Mouse (Mus musculus): ENCODE measurements around the gene Myl3.
A peak's percentile ranks its signal among the peaks of the same experiment; 100 is the strongest.

Myl3 gene

DNA sequence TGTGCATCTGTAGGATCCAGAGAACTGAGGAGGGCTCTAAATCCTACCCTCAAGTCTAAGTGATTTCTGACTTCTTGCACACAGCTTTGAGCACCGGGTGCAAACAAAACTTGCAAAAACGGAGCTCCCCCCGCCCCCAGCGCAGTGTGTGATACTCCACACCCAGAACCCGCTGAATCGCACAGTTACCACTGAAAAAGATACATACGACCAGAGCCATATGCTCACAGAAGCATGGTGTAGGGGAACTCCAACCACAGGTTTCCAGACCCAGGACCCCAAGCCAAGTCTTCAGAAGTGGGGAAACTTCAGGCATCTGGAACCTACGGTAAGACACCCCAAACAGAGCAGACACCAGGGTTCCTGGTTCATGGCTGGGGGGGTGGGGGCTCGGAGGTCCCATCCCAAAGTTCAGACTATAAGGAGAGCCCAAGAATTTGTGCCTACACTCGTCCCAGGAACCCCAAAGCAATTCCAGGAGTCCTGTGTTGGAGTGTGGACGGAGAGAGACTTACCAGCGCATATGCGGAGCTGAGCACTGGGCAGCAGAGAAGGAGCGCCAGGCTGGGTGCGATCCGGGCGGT is at the start of gene Myl3:
Myl3 (plus strand) TSS at position 151 of the 584 bp plus-strand sequence.
- DNase-seq (ENCODE audit: low spot score in 2 of 2) = no peak

DNA sequence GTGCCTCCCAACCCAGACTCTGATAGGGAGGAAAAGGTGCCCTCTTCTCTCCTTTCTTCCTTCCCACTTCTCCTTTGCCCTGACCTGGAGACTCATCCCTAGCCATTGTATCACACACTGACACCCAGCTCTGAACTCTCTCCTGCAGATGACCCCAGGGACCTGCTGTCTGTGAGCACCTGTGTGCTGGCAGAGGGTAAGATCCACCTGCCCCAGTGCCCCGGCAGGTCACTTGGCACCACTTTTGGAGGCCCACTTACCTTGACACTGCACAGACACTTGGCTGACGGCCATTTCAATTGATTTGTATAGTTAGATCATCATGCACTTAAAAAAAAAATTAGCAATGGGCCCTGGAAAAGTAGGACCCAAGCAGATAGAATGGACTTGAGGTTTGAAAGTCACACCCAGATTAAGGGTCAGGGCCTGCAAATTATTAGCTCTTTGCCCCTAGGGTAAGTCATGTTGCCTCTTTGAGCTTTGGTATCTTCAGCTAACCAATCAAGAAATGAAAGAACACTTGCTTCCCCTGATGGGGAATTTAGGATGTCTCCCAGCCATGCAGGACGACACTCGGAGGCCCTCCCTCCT is 46.4 kb upstream of the Myl3 start:
- DNase-seq (ENCODE audit: low spot score in 2 of 2) = no peak

DNA sequence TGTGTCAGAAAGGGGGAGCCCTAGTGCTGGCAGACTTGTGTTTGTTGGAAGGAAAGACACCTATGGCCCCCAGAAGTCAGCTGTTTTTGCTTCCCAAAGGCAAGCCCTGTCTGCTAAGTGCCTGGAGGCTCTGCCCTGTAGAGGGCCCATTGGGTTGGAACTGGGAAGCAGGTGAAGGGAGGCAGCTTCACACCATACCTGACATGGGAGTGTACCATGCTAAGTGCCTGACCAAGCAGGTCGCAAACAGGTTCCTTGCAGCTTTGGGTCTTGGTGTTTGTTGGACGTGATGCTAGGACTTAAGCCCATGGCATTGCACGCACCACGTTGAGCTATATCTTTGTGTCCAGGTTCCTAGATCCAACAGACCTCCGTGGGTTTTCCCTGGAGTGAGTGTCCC is 45.2 kb upstream of the Myl3 start:
- no peak for DNase-seq (ENCODE audit: low spot score in 2 of 2)

DNA sequence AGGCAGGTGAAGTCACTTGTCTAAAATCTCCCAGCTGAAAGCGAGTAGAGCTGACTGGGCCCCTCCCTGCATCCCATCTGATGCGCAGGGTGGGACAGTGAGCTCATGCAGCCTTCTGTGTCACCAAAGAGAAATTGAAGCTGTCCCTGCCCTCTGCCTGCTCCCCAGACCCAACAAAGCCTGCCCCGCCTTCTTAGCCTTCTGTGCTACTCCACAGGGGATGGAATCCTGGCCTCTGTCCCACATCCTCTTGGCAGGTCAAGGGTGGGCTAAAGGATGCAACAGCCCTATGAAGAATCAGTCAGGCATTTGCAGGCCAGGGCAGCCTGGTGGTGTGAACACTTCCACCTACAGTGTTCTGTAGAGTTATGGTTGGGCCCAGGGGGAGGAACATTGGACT is 44.2 kb upstream of the Myl3 start:
- DNase-seq (ENCODE audit: low spot score in 2 of 2) = no peak

DNA sequence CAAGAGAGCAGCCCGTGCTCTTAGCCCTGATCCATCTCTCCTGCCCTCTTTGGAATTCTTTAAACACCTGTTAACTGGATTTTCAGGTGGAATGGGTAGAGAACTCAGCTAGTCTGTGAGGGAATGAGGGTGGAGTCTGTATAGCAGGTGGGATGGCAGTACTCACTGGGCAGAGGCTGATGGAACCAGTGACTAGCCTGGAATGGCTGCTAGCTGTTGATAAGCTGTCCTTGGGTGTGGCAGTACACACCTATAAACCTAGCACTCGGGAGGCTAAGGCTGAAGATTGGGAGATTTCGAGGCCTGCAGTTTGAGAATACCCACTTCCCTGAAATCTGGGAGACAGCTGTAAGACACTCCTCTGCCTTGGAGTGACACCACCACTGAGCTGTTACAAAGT is 42.1 kb upstream of the Myl3 start:
- DNase-seq (ENCODE audit: low spot score in 2 of 2) = no peak

DNA sequence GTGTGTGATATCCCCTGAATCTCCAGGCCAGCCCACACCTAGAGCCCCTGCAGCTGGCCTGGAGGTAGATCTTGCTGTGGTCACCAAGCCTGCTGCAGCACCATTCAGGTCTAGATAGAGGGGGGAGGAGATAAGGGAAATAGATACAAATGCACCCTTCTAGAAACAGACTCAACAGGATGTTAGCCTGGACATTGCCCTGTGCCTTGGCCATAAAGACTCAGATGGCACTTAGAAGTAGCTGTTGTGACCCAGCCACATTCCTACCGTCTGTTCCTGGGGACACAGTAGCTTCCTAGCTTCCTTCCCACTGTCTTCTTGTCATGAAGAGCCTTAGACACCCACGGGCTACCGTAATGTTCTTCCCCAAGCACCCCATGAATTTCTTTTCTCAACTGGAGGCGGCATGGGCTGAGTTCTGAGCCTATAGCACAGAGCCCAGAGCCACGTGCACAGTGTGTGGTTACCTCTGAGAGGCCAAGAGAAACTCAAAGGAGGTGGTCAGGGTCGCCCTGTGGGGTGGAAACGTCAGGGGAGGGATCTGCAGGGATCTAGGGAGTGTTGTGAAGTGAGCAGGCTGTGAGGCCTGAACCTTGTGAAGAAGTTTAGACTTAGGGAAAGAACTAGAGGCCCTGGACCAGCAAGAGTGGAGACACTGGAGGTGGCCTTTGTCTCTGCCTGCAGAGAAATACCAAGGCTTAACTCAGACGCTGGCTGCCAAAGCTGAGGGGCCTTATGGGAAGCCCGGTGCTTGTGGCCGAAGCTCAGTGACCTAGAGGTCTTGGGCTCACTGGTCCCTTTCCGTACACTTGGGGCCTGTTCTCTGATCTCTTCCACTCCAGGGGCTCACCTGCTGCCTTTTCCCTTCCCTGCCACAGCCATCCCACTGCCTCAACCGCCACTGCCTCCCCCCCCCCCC is 40.3 kb upstream of the Myl3 start:
- no peak for DNase-seq (ENCODE audit: low spot score in 2 of 2)

DNA sequence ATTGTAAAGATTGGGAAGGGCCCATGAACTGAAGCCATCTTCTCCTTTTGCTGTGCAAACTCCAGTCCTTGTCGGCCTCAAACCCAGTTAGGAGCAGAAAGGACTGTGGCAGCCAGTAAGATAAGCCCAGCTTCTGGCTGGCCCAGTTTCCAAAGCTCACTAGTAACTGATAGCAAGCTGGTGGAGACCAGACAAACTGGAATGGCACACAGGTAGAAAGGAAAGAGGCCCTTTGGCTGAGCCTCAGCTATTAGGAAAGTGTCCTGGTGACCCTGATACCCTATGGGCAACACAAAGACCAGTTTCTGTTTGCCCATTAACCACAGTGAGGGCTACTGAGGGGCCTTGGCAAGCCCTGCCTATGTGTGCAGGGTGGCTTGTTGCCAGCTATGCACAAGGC is 38.8 kb upstream of the Myl3 start:
- DNase-seq (ENCODE audit: low spot score in 2 of 2) = no peak

DNA sequence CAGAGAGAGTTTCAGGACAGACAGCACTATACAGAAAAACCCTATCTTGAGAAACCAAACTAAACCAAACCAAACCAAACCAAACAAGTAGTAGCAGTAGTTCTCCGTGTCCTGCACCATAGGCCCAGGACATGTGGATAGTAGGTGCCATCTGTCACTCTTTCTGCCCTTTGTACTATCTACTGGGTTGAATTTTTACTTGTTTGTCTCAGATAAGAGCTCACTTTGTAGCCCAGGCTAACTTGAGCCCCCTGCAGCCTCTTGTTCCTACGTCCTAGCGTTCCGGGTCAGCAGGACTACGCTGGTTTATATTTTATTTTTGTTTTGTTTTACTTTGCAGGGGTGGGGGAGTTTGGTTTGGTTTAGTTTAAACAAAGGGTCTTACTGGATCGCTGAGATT is 37.7 kb upstream of the Myl3 start:
- DNase-seq (ENCODE audit: low spot score in 2 of 2) = no peak

DNA sequence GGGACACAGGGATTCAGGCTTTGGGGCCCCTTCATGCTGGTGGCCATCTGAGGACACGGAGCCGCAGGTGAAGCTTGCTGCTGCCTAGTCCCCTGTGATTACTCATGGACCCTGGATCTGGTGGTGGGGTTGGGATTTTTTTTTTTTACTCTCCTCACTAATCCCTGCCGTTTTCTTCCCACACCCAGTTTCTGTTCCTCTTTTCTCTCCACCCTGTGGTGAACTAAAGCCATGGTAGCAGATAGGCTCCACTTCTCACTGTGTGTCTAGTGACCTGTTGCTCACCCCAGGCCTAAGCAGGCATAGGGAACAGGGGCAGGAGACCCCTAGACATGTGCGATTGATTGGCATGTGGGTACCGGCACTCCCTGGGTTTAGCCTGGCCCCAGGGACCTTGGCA is 34.9 kb upstream of the Myl3 start:
- no peak for DNase-seq (ENCODE audit: low spot score in 2 of 2)

DNA sequence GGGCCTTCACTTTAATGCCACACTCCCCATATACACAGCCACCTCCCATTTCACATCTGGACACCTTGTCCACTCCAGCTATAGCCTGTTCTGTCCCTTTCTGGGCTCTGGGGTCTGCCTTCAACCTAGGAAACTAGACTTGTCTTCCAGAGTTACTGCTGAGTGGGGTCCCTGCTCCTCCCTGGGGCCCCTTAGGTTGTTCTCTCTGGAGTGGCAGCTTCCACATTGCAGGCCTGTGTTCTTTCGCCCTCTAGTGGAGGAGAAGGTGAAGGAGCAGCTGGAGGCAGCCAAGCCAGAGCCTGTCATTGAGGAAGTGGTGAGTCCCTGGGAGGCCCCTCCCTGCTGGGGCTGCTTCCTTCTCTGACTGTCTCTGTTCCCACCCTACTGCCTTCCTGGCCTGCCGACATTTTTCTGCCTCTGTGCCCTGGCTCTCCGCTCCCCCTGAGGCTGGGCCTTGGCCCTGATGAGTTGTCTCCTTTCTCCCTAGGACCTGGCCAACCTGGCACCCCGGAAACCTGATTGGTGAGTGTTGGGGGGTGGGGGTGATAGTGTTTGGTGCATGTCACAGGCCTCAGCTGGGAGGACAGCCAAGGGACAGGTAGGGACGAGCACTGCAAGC is 31.9 kb upstream of the Myl3 start:
- DNase-seq (ENCODE audit: low spot score in 2 of 2) = peak; percentile 83 to 88

DNA sequence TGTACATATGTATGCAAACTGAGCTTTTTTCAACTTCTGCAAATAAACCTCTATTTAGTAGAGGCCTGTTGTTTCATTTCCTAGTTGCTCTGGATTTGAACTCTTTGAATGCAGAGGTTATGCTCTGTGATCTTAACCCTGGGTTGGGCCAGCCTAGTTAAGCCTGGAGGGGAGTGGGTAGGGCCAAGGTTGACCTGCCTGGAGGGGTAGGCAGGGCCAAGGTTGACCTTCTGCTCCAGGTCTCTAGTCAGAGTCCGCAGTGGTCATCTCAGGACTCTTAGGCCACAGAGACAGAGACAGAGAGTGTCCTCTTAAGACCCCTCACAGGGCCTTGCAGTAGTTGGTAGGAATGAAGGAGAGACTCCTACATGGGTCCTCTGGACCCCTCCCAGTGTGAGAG is 30.1 kb upstream of the Myl3 start:
- DNase-seq (ENCODE audit: low spot score in 2 of 2) = no peak

DNA sequence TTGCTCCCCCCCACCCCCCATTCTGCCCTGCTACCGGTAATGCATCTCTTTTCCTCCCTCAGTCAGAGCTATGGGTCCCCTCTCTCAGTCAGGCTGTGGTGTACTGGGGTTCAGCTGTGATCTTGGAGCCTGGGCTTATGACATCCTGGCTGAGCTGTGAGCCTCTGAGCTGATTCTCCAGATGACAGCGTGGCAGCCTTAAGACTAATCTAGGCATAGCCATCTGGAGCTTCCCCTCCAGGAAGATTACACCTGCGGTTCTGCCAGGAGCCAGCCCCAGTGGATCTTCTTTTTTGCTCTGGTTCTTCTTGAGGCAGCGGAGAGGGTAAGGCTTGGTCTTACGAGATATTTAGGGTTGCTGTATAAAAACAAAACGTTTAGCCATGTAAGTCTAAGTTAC is 29.7 kb upstream of the Myl3 start:
- no peak for DNase-seq (ENCODE audit: low spot score in 2 of 2)

DNA sequence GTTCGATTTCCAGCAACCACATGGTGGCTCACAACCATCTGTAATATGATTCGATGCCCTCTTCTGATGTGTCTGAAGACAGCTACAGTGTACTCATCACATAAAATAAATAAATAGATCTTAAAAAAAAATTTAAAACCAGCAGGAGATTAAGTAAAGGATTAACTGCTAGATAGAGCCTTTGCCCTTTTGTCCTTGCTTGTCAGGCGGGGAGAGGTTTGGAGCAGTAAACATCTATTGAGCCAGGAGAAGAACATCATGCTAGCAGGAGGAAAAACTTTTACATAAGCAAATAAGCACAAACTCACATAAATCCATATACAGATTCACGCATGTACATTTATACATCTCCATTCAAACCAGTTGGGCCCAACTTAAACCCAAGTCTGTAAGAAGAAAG is 29.1 kb upstream of the Myl3 start:
- no peak for DNase-seq (ENCODE audit: low spot score in 2 of 2)

DNA sequence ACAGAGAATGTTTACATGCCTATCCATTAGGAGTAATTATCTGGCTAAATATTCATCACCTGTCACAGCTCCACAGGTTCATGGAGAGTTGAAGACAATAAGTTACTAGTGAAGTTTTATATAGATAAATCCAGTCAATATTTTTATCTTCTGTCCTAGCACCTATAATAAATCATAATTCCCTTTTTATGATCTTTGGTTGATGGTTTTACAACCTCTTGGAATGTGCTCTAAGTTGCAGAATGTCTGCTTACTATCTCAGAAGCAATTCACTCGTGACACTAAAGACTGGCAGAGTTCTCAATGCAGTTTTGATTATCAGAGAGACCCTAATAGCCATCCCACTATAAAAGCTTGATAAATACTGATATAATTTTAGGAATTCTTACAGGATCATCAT is 28.3 kb upstream of the Myl3 start:
- no peak for DNase-seq (ENCODE audit: low spot score in 2 of 2)

DNA sequence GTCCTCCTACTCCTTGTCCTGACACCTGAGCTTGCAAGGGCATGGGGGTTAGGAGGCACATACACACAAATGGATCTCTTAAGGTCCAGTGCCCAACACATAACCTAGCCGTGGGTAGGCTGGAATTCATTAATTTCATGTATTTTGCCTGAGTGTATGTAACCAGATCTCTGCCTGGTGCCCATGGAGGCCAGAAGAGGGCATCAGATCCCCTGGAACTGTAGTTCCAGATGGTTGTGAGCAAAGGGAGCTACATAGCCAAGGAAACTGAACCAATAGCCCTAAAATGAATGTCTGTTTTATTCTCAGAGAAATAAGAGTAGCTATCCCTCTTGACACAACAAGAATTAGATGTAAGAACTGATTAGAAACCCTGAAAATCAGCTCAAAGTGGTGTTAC is 26.2 kb upstream of the Myl3 start:
- DNase-seq (ENCODE audit: low spot score in 2 of 2) = no peak

DNA sequence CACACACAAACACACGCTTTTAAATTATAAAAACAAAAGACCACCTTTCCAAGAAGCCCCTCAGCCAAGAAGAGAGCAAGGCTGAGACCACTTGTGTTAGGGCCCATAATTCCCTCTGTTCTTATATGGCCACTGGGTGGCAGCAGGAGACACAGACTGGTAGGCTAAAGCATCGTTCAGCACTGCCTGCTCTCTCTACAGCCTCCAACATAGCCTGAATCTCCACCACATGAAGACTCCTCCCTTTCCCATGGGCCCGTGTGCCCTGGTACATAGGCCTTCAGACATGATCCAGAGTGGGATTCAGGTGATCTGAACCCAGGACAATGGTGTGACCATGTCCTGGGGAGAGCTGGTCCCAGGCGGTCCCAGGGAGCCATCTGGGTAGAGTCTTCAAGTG is 24.9 kb upstream of the Myl3 start:
- peak; percentile 11 to 44 for DNase-seq (ENCODE audit: low spot score in 2 of 2)

DNA sequence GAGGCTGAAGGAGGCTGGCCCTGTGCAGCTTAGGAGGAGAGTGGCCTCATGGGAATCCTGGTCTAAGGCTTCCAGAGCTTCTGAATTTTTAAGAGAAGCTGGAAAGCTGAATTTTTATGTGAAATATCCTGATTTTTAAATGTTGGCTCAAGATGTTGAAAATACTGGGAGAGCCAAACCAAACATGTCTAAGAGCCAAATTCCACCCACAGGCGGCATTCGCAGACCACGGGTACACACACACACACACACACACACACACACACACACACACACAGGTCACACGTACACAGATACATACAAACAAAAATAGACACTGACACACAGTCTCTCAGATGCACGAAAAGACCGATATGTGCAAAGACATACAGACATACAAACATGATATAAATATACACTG is 23.6 kb upstream of the Myl3 start:
- no peak for DNase-seq (ENCODE audit: low spot score in 2 of 2)

DNA sequence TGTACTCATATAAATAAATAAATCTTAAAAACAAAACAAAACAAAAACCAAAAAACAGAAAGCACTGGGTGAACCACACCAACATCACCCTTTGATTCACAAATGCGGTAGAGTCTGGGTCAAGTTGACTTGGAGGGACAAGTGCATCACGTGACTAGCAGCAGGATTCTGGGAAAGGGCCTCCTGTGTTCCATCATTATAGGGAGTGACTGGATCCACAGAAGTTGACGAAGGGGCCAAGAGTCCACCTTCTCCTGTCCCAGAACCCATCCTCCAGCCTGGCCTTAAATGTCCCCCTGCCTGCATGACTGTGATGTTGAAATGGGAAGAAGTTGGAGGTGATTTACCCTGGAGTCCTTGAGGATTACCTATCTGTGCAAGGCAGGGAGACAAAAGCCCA is 22.9 kb upstream of the Myl3 start:
- no peak for DNase-seq (ENCODE audit: low spot score in 2 of 2)

DNA sequence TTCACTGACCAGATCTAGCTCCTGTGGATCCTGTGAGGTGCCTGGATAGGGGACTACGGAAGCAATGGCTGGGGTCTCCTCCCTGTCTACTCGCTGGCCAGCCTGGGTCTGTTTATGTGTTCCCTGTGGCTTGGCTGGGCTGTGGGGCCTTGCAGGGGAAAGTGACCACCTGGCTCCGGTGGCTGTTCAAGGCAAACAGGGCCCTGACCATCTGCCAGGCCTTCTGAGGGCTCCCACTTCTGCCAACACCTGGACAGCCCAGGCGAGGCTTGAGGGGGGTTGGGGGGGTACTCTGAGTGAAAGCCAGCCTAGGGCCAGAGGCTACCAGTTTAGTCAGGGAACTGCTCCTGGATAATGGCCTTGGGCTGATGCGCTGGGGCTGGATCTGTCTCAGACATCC is 21.7 kb upstream of the Myl3 start:
- DNase-seq (ENCODE audit: low spot score in 2 of 2) = no peak

DNA sequence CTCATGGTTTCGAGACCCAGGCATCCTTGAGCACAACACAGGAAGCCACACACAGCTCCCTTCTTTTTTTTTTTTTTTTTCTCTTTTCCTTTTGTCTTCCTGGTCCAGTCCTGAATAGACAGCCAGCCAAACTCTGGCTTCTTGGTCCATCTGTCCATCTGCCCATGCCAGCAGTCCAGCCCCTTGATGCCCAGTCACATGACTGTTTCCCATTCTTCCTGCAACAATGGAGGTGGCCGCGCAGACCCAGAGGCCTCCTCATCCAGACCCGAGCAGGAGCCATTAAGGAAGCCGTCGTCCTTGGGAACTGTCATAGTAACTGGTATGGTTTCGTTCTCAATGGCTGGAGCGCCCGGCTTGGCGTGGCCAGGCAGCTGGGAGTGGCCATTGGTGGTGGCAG is 19.6 kb upstream of the Myl3 start:
- no peak for DNase-seq (ENCODE audit: low spot score in 2 of 2)

DNA sequence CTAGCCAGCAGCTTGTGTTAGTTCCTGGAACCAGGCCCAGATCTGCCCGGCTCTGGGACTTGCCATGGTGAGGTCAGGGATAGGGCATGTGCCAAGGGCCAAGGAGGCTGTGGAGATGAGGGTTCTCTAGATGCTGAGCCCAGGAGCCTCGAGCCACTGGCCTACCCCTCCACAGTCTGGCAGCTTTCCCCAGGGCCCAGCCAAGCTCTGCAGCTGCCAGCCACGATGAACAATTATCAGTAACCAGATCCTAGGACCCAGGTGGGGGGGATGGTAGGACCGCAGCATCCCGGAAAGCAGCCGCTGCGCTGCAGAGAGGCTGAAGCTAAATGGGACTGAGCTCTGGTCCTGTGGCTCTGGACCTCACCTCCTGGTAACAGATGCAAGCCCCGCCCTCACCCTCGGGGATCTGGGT is 15.9 kb upstream of the Myl3 start:
- no peak for DNase-seq (ENCODE audit: low spot score in 2 of 2)

DNA sequence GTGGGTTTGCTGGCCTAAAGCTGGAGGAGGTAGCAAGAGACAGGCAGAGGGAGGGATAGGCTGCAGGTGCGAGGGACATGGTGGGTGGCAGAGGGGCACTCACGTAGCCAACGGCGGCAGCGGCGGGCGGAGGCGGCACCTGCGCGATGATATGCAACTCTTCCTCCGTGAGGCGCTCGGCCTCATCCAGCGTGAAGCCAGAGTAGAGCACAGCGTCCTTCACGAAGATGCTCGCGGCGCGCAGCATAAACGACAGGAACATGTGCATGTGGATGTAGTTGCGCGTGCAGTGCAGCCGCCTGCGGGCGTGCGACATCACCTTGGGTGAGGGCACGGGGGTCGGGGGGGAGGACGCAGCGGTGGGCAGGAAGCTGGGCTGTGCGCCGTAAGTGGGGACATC is 14.8 kb upstream of the Myl3 start:
- DNase-seq (ENCODE audit: low spot score in 2 of 2) = peak in 1 of 2 experiments; percentile 44

DNA sequence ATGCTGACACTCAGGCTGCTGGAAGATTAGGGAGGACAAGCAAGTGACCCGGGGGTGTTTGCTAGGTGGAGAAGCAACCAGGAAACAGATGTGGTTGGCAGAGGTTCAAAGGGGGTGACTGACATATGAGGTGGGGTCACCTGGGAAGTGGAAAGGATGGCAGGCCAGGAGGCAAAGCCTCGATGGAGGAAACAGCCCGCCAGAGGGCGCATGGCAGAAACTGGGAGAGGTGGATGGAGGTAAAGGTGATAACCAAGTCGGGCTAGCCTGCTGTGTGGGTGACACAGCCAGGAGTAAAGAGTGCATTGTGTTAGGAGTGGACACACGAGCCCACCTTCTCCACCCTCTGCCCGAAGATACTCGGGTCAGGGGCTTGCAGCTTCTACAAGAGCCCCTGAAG is 11.8 kb upstream of the Myl3 start:
- peak; percentile 38 to 77 for DNase-seq (ENCODE audit: low spot score in 2 of 2)

Measured in thymus, postnatal 10 days (tissue).